In genomic region chr8:46844974-46845774, GRCm38 (mm10) we compare ENCODE assay signal across 8 mouse cellular contexts.
A peak's percentile ranks its signal among the peaks of the same experiment; 100 is the strongest.
DNase-seq lines count a peak whose midpoint lies in the region; ATAC-seq and TF ChIP-seq lines count a peak whose summit lies in the region.

No protein-coding gene starts in this region.

- no peak overlapping the region for H3K4me3 ChIP-seq in heart, embryonic 13.5 days
- H3K4me3 ChIP-seq in kidney, postnatal 0 days (replicated peaks; ENCODE audit: low read depth, low read length): no peak overlapping the region
- no peak overlapping the region for H3K4me3 ChIP-seq in macrophage (ENCODE audit: inconsistent target)
- no peak overlapping the region for H3K4me3 ChIP-seq in midbrain, embryonic 10.5 days
- no peak overlapping the region for H3K4me3 ChIP-seq in forebrain, embryonic 16.5 days (replicated peaks; ENCODE audit: low read length)

- no peaks in the 10 kb centered on the region for H3K27me3 ChIP-seq in heart, embryonic 13.5 days (replicated peaks)
- H3K27me3 ChIP-seq in kidney, postnatal 0 days (ENCODE audit: insufficient read depth, low read length): no peaks in the 10 kb centered on the region
- H3K27me3 ChIP-seq in midbrain, embryonic 10.5 days (ENCODE audit: low read depth, poor library complexity, severe bottlenecking): no peaks in the 10 kb centered on the region
- no peaks in the 10 kb centered on the region for H3K27me3 ChIP-seq in forebrain, embryonic 16.5 days (replicated peaks; ENCODE audit: control insufficient read depth, insufficient read depth, low read length)

- no peak for TF ChIP-seq CTCF in kidney, postnatal 0 days (IDR thresholded peaks at IDR 0.05; ENCODE audit: low read depth)

- peak; percentile 65 for DNase-seq in kidney, postnatal 0 days (ENCODE audit: low spot score)
- DNase-seq in midbrain, embryonic 10.5 days (ENCODE audit: low spot score): no peak
- no peak for DNase-seq in layer of hippocampus, adult 8-10 months (ENCODE audit: low spot score in 2 of 2)

- H3K4me2 ChIP-seq in heart, embryonic 13.5 days: 0 out of 2 replicates have a peak overlapping the region, but pooled peaks have one; percentile 17
- H3K4me2 ChIP-seq in kidney, postnatal 0 days (ENCODE audit: low read length): no peak overlapping the region
- H3K4me2 ChIP-seq in forebrain, embryonic 16.5 days (ENCODE audit: low read length): no peak overlapping the region

- no peaks in the 10 kb centered on the region for H3K9me3 ChIP-seq in heart, embryonic 13.5 days
- H3K9me3 ChIP-seq in kidney, postnatal 0 days (replicated peaks; ENCODE audit: low read length): no peaks in the 10 kb centered on the region
- no peaks in the 10 kb centered on the region for H3K9me3 ChIP-seq in midbrain, embryonic 10.5 days (replicated peaks)
- no peaks in the 10 kb centered on the region for H3K9me3 ChIP-seq in forebrain, embryonic 16.5 days (ENCODE audit: control insufficient read depth, low read length)

- ATAC-seq in CD4-positive, CD25-positive, alpha-beta regulatory T cell, adult 4 months: peak; percentile 79
- ATAC-seq in activated CD4-positive, CD25-positive, alpha-beta regulatory T cell, adult 4 months: peak; percentile 83
- no peak; the same call in 1 of the 2 replicates for ATAC-seq in heart, embryonic 13.5 days (ENCODE audit: extremely low read depth, insufficient number of reproducible peaks, low FRiP score, low TSS enrichment)
- ATAC-seq in kidney, postnatal 0 days (replicated peaks; ENCODE audit: low FRiP score, low read depth): no peak; the same call in 1 of the 2 replicates
- ATAC-seq in forebrain, embryonic 16.5 days: no peak

- H3K4me1 ChIP-seq in heart, embryonic 13.5 days: peaks cover 34% of the 10 kb centered on the region
- no peaks in the 10 kb centered on the region; the same call in 1 of the 2 replicates for H3K4me1 ChIP-seq in kidney, postnatal 0 days (replicated peaks; ENCODE audit: insufficient read depth, low read length)
- no peaks in the 10 kb centered on the region for H3K4me1 ChIP-seq in midbrain, embryonic 10.5 days
- no peaks in the 10 kb centered on the region for H3K4me1 ChIP-seq in forebrain, embryonic 16.5 days (replicated peaks; ENCODE audit: control insufficient read depth, insufficient read depth, low read length)

- H3K27ac ChIP-seq in heart, embryonic 13.5 days (replicated peaks): peak overlapping the region; percentile 79
- peak overlapping the region; percentile 69 for H3K27ac ChIP-seq in kidney, postnatal 0 days
- peak overlapping the region; percentile 99 for H3K27ac ChIP-seq in macrophage
- no peak overlapping the region for H3K27ac ChIP-seq in midbrain, embryonic 10.5 days (replicated peaks)
- no peak overlapping the region for H3K27ac ChIP-seq in forebrain, embryonic 16.5 days (ENCODE audit: low read length)

- H3K79me2 ChIP-seq in macrophage (ENCODE audit: inconsistent target): peaks cover 47% of the 10 kb centered on the region

- H3K9ac ChIP-seq in heart, embryonic 13.5 days: no peak overlapping the region
- H3K9ac ChIP-seq in kidney, postnatal 0 days (ENCODE audit: low read depth, low read length): 0 out of 2 replicates have a peak overlapping the region, but pooled peaks have one; percentile 13
- no peak overlapping the region for H3K9ac ChIP-seq in forebrain, embryonic 16.5 days (replicated peaks; ENCODE audit: low read depth, low read length)

- peaks cover 34% of the 10 kb centered on the region for H3K36me3 ChIP-seq in heart, embryonic 13.5 days
- H3K36me3 ChIP-seq in kidney, postnatal 0 days (ENCODE audit: insufficient read depth, low read length): peaks cover 12% of the 10 kb centered on the region
- H3K36me3 ChIP-seq in macrophage (ENCODE audit: inconsistent target): peaks cover 35% of the 10 kb centered on the region
- H3K36me3 ChIP-seq in midbrain, embryonic 10.5 days: peaks cover 28% of the 10 kb centered on the region
- H3K36me3 ChIP-seq in forebrain, embryonic 16.5 days (ENCODE audit: control insufficient read depth, insufficient read depth): no peaks in the 10 kb centered on the region

- 47% methylated on average over 7 of the region's 7 CpGs for WGBS in heart, embryonic 13.5 days
- 55% methylated on average over 7 of the region's 7 CpGs for WGBS in kidney, postnatal 0 days
- WGBS in macrophage (ENCODE audit: missing documents): 1% methylated on average over 7 of the region's 7 CpGs
- WGBS in midbrain, embryonic 10.5 days: 80% methylated on average over 7 of the region's 7 CpGs
- 76% methylated on average over 7 of the region's 7 CpGs for WGBS in forebrain, embryonic 16.5 days

Comparison
In these comparisons a context has a peak if more than half of its experiments do, and no peak if none do; other contexts are left out.
1. ATAC-seq: peak in CD4-positive, CD25-positive, alpha-beta regulatory T cell, adult 4 months (single experiment) and activated CD4-positive, CD25-positive, alpha-beta regulatory T cell, adult 4 months (single experiment); none in heart, embryonic 13.5 days (single experiment), kidney, postnatal 0 days (single experiment) and forebrain, embryonic 16.5 days (single experiment).
2. H3K27ac ChIP-seq: peak in heart, embryonic 13.5 days (single experiment), kidney, postnatal 0 days (single experiment) and macrophage (single experiment); none in midbrain, embryonic 10.5 days (single experiment) and forebrain, embryonic 16.5 days (single experiment).